Mouse (Mus musculus): ENCODE results near the gene Chst4. TPM values are rescaled to one million over a fixed set of nuclear protein-coding genes. Genes with fewer than 3 reads are reported as not detected.

Gene Chst4
- polyA plus RNA-seq (2012; rRNA removed): 6.6 and 13.2 TPM in 2 replicates

DNA sequence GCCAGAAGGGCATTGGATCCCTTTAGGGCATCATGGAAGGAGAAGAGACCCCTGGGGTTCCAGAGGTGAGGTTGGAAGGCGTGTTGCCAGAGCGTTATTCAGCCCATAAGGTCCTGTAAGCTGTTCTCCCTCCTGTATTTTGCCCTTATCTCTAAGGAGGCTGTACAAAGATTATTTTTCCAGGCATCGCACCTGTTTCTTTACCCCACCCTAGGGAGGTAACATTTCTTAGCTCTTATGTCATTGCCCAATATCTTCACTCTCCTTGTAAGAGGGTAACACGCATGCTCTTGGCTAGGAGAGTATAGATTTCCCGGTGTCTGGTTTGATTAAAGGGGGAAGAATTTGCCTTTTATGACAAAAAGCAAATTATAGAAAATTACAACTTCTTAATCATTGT, at the start of gene Chst4:
Chst4 (minus strand) TSS at position 82 of the 400 bp plus-strand sequence.

DNA sequence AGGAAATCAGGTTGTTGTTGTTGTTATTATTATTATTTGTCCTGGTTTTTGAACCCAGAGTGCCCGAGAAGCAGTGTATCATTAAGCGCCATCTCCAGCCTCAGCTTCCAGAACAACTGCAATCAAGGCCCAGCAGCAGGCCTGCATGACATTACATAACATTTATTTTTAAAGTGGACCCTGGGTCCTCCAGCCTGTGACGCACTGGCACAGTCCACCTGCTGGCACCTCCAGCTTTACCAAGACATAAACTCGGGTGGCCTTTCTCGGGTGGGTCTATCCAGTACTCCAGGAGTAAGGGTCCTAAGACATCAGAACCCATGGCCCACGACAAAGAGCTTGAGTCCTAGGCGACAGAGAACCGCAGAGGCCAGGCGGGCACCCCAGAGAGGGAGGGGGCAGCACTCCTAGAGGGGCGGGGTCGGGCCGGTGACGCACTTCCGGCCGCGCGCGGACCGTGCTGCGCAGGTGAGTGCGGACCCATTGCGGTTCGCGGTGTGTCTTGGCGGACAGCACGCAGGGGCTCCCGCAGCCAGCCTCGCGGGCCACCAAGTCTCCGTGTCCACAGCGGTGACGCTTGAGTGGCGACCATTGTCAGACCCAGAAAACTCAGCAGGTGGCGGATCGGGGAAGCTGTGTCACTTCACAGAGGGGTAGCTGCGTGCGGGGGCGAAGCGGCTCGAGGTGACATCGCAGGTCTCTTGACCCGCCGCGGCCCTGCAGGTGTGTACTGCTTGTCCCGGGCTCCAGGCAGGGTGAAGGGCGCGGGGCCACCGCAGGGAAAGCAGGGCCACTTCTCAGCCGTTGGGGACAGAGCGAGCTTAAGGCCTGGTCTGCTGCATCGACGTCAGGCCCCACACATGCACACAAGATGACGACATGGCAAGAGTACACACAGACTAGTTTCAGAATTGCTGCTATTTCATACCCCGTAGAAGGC, 40.0 kb upstream of the Chst4 start, which contains the start of gene Zfp612:
Zfp612 (plus strand) TSS at position 465 of the 940 bp plus-strand sequence.

DNA sequence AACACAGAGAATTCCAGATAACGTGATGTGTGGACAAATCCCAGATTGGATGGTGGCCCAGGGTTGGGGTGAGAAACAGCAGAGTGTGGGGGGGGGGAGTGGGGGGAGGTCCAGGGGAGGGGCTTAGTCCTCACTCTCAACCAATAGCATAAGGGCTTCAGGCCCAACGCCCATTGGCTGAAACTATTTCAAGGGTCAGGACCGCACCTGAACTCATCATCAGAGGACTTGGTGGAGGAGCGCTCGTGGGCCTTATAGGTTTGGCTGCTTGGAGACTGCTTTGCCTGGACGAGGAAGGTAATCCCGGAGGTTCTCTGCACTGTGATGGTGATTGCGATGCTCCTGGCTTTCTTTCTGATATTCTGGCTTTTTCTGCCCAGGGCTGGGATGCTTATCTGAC, 49.3 kb downstream of the Chst4 start, which contains the start of gene Tat:
Tat (plus strand) TSS at position 214 of the 400 bp plus-strand sequence.

Other genes starting within 250 kb of the Chst4 start
- gene Phlpp2, start 171.2 kb downstream of the Chst4 start, polyA plus RNA-seq (2012; rRNA removed): 9.4 and 10.6 TPM in 2 replicates
- 2.6 and 5.7 TPM in 2 replicates for gene Marveld3, start 77.5 kb downstream of the Chst4 start, polyA plus RNA-seq (2012; rRNA removed)
- gene Tat, start 49.3 kb downstream of the Chst4 start, polyA plus RNA-seq (2012; rRNA removed): 0.35 and 0.81 TPM in 2 replicates
- 2.2 and 2.5 TPM in 2 replicates for gene Zfp612, start 40.0 kb upstream of the Chst4 start, polyA plus RNA-seq (2012; rRNA removed)
- gene Gm21964, start 61.5 kb upstream of the Chst4 start, polyA plus RNA-seq (2012; rRNA removed): not detected in 2 replicates
- gene Gm17720, start 63.0 kb upstream of the Chst4 start, polyA plus RNA-seq (2012; rRNA removed): not detected in 2 replicates
- gene Calb2, start 128.5 kb upstream of the Chst4 start, polyA plus RNA-seq (2012; rRNA removed): 0.13 and 0.28 TPM in 2 replicates
- 6.1 and 6.8 TPM in 2 replicates for gene Cmtr2, start 175.9 kb upstream of the Chst4 start, polyA plus RNA-seq (2012; rRNA removed)
- gene Hydin, start 227.2 kb upstream of the Chst4 start, polyA plus RNA-seq (2012; rRNA removed): 1.9 and 2.7 TPM in 2 replicates